Mouse (Mus musculus) forebrain, embryonic 15.5 days (tissue): ENCODE data around the gene Trim17. TPM values are rescaled to one million over a fixed set of nuclear protein-coding genes. Genes with fewer than 3 reads are reported as not detected.

Experiments
- ATAC-seq: fragments of 200-750 bp; cut with Nextera tagmentation; replicated peaks from 2 replicates; pipeline ENCODE4 v1.8.0; 2017; ENCODE audit warnings: mild to moderate bottlenecking, moderate TSS enrichment, moderate library complexity
- H3K27ac ChIP-seq: fragments of 300-500 bp; sonication (generic); replicated peaks from 2 replicates; pipeline ENCODE4 v1.5.1; 2015; ENCODE audit warnings: mild to moderate bottlenecking, inconsistent platforms
- H3K27me3 ChIP-seq: fragments of 300-500 bp; sonication (generic); 2 replicates; pipeline ENCODE4 v1.6.1; 2015; ENCODE audit warnings: inconsistent platforms
- H3K36me3 ChIP-seq: fragments of 300-500 bp; sonication (generic); 2 replicates; pipeline ENCODE4 v1.6.1; 2015; ENCODE audit warnings: mild to moderate bottlenecking, inconsistent platforms
- H3K4me1 ChIP-seq: fragments of 300-500 bp; sonication (generic); 2 replicates; pipeline ENCODE4 v1.6.1; 2015; ENCODE audit warnings: inconsistent platforms
- H3K4me2 ChIP-seq: fragments of 300-500 bp; sonication (generic); replicated peaks from 2 replicates; pipeline ENCODE4 v1.6.1; 2015; ENCODE audit warnings: mild to moderate bottlenecking, inconsistent platforms
- H3K4me3 ChIP-seq: fragments of 300-500 bp; sonication (generic); 2 replicates; pipeline ENCODE4 v1.5.1; 2015; ENCODE audit warnings: mild to moderate bottlenecking, inconsistent platforms
- H3K9ac ChIP-seq: fragments of 300-500 bp; sonication (generic); replicated peaks from 2 replicates; pipeline ENCODE4 v1.6.1; 2015; ENCODE audit warnings: mild to moderate bottlenecking, inconsistent platforms
- H3K9me3 ChIP-seq: fragments of 300-500 bp; sonication (generic); 2 replicates; pipeline ENCODE4 v1.6.1; 2016; ENCODE audit warnings: inconsistent platforms
- WGBS: fragments of 180-500 bp; shearing (Covaris S2); methylation state at CpG from one replicate; pipeline ENCODE4 v1.1.7; 2015; ENCODE audit warnings: mixed read lengths; 5-methylcytosine and 5-hydroxymethylcytosine counted together
- microRNA-seq: library from miRNA; unstranded; fragments of <30 nt; microRNA quantifications from one replicate; pipeline ENCODE4, GENCODE M21; 2016
- polyA plus RNA-seq: library from polyadenylated mRNA; unstranded; fragments of >200 nt; fragmentation: Nextera tagmentation; extraction: Ambion mirVana; gene quantifications from 2 replicates; pipeline ENCODE4 v1.2.1, GENCODE M21; 2015

The Trim17 gene
- polyA plus RNA-seq, 1 experiment from 2014 or later, result 1.9 TPM

GRCm38 (mm10) chr11:59000635-59001034 is 46.1 kb downstream of the Trim17 start:
- Histone ChIP-seq H3K4me2 (no peak overlapping the region), H3K27ac (no peak overlapping the region), H3K36me3 (no peaks in the 10 kb centered on the region), H3K9ac (no peak overlapping the region), H3K4me1 (no peaks in the 10 kb centered on the region), H3K9me3 (no peaks in the 10 kb centered on the region), H3K4me3 (no peak overlapping the region), H3K27me3 (no peaks in the 10 kb centered on the region; the same call in 1 of the 2 replicates)
- WGBS, result 92% methylated on average over 21 of the region's 21 CpGs
- no peak for ATAC-seq

- Histone ChIP-seq H3K36me3 (no peaks in the 10 kb centered on the region), H3K27ac (no peak overlapping the region), H3K9me3 (no peaks in the 10 kb centered on the region), H3K4me1 (no peaks in the 10 kb centered on the region), H3K27me3 (no peaks in the 10 kb centered on the region), H3K4me2 (no peak overlapping the region), H3K4me3 (no peak overlapping the region), H3K9ac (no peak overlapping the region)
- no peak for ATAC-seq
- 82% methylated on average over 7 of the region's 7 CpGs for WGBS
Measured at GRCm38 (mm10) chr11:59002327-59003079, 48.0 kb downstream of the Trim17 start.

GRCm38 (mm10) chr11:59015052-59015451 is 60.6 kb downstream of the Trim17 start:
- H3K36me3 ChIP-seq, result no peaks in the 10 kb centered on the region
- no peak overlapping the region for H3K4me2 ChIP-seq
- no peak overlapping the region for H3K4me3 ChIP-seq
- no peak overlapping the region for H3K27ac ChIP-seq
- H3K4me1 ChIP-seq, result no peaks in the 10 kb centered on the region
- no peak overlapping the region for H3K9ac ChIP-seq
- no peaks in the 10 kb centered on the region for H3K27me3 ChIP-seq
- H3K9me3 ChIP-seq, result no peaks in the 10 kb centered on the region
- WGBS, result 32% methylated on average over 9 of the region's 9 CpGs
- no peak for ATAC-seq

Small RNA genes within 50 kb of the gene (microRNA-seq; reads per million reads assigned to microRNA genes)
- not detected for gene Gm44313

Other genes starting within 250 kb of the Trim17 start
- not detected in 2 replicates for gene Olfr318, start 230.7 kb upstream of the Trim17 start, polyA plus RNA-seq
- gene Olfr317, start 215.5 kb upstream of the Trim17 start, polyA plus RNA-seq, result 0.06 and 0.10 TPM in 2 replicates
- gene Olfr316, start 202.0 kb upstream of the Trim17 start, polyA plus RNA-seq, result 0.08 TPM in 1 of 2 replicates, not detected in the other
- gene Olfr315, start 181.5 kb upstream of the Trim17 start, polyA plus RNA-seq, result not detected in 2 replicates
- not detected in 2 replicates for gene Olfr314, start 171.7 kb upstream of the Trim17 start, polyA plus RNA-seq
- gene Fam183b, start 152.7 kb upstream of the Trim17 start, polyA plus RNA-seq, result 4.9 and 8.4 TPM in 2 replicates
- gene Olfr313, start 139.7 kb upstream of the Trim17 start, polyA plus RNA-seq, result not detected in 2 replicates
- not detected in 2 replicates for gene Olfr312, start 125.4 kb upstream of the Trim17 start, polyA plus RNA-seq
- gene Olfr311, start 115.4 kb upstream of the Trim17 start, polyA plus RNA-seq, result not detected in 2 replicates
- gene Gm12258, start 107.5 kb upstream of the Trim17 start, polyA plus RNA-seq, result 22.9 TPM in 2 replicates
- gene 2810021J22Rik, start 87.5 kb upstream of the Trim17 start, polyA plus RNA-seq, result 11.5 and 11.6 TPM in 2 replicates
- gene Zfp39, start 50.5 kb upstream of the Trim17 start, polyA plus RNA-seq, result 5.9 and 7.0 TPM in 2 replicates
- gene Btnl10, start 36.8 kb upstream of the Trim17 start, polyA plus RNA-seq, result not detected in 2 replicates
- 508 and 517 TPM in 2 replicates for gene Rnf187, start 15.8 kb upstream of the Trim17 start, polyA plus RNA-seq
- gene Hist3h2ba, start 5.8 kb upstream of the Trim17 start, polyA plus RNA-seq, result 355 and 373 TPM in 2 replicates
- gene Hist3h2a, start within 50 bp of the Trim17 start, polyA plus RNA-seq, result 155 and 160 TPM in 2 replicates
- gene Trim11, start 23.4 kb downstream of the Trim17 start, polyA plus RNA-seq, result 22.6 and 24.8 TPM in 2 replicates
- gene Obscn, start 181.7 kb downstream of the Trim17 start, polyA plus RNA-seq, result 0.06 and 0.19 TPM in 2 replicates
- 6.8 and 7.1 TPM in 2 replicates for gene Iba57, start 209.1 kb downstream of the Trim17 start, polyA plus RNA-seq
- gene Gjc2, start 228.5 kb downstream of the Trim17 start, polyA plus RNA-seq, result 0.11 and 0.20 TPM in 2 replicates
- 176 and 183 TPM in 2 replicates for gene Guk1, start 237.5 kb downstream of the Trim17 start, polyA plus RNA-seq
- 95.4 and 96.1 TPM in 2 replicates for gene Mrpl55, start 247.8 kb downstream of the Trim17 start, polyA plus RNA-seq